Mouse (Mus musculus): ENCODE measurements around the gene Otud5.

DNA sequence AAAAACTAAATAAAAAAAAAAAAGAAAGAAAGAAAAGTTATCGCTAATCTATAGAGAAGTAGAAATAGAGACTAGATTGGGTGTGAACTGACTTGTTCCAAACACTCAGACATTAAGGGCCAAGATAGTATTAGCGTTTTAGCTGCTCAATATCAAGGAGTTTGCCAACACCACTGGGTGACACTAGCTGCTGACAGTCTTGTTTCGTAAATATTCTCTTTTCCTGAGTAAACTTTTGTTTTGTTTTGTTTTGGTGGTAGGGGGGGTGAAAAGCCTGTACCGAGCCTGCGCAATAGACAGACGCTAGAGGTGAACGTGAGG, 362 bp upstream of the Otud5 start:
- TF ChIP-seq ZC3H11A (IDR thresholded peaks at IDR 0.05; ENCODE audit: borderline replicate concordance, low read depth, low read length): no peak
- no peak for TF ChIP-seq ZNF384 (IDR thresholded peaks at IDR 0.05; ENCODE audit: low read depth, low read length)
- no peak for TF ChIP-seq HCFC1 (IDR thresholded peaks at IDR 0.05; ENCODE audit: borderline replicate concordance, insufficient read depth, low read length)
- TF ChIP-seq MAFK (IDR thresholded peaks at IDR 0.05; ENCODE audit: insufficient read depth, low read depth, low read length): no peak
- no peak for TF ChIP-seq CHD2 (IDR thresholded peaks at IDR 0.05; ENCODE audit: low read depth, low read length)
